23 mouse cellular contexts compared by ENCODE assay signal in the genomic region with DNA sequence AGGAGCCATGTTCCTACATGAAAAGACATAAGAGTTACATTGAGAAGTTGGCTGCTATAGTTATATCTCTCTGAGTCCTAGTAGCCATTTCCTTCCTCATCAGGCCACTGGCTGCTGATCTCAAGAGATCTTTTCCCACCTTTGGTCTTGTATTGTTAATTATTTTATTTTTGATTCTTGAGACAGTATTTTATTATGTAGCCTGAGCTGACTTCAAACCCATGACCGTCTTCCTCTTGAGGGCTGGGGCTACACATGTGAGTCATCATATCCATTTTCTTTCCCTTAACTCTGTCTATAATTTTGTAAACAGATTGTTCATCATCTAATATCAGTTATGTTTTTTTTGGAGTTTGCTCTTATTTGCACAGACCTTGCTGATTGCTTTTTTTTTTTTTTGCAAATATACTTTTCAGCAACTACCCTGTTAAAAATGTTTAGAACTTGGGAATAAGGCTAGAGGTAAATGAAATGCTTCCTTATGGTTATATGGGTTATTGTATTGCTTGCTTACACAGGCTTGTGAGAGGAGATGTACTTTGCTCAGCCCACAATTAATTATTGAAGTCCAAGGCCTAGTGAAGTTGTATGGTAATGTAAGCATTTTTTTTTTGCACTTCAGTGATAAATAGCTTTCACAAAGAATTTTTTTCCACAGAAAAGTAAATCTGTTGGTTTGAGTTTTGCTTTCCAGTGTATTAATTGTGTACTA. TPM values are rescaled to one million over a fixed set of nuclear protein-coding genes. Genes with fewer than 3 reads are reported as not detected.
DNase-seq lines count a peak whose midpoint lies in the region; ATAC-seq and TF ChIP-seq lines count a peak whose summit lies in the region.
"Had no signal": no experiment of that assay in that cellular context is flagged by ENCODE, and none has a peak within 500 bp of the region (broad histone marks: within the 10 kb centered on the region; RNA-seq: fewer than 3 reads in every experiment).

No protein-coding gene starts in this region.

- H3K27me3 ChIP-seq in intestine, embryonic 16.5 days (replicated peaks; ENCODE audit: control insufficient read depth, insufficient read depth, low read length) = no peaks in the 10 kb centered on the region
- H3K27me3 ChIP-seq in small intestine, adult 2 months (ENCODE audit: control insufficient read depth, insufficient read depth, low read length) = no peaks in the 10 kb centered on the region
- H3K27me3 ChIP-seq: embryonic facial prominence, embryonic 12.5 days; forebrain, embryonic 13.5 days; forebrain, embryonic 15.5 days had no signal

- ATAC-seq in intestine, embryonic 16.5 days = peak; percentile 87
- ATAC-seq: forebrain, embryonic 13.5 days; forebrain, embryonic 15.5 days; forebrain, postnatal 0 days had no signal

- H3K4me2 ChIP-seq in intestine, embryonic 16.5 days (ENCODE audit: low read depth, low read length) = no peak overlapping the region
- H3K4me2 ChIP-seq: embryonic facial prominence, embryonic 12.5 days; forebrain, embryonic 13.5 days; forebrain, embryonic 15.5 days had no signal

- no peak overlapping the region for H3K4me3 ChIP-seq in intestine, embryonic 16.5 days (ENCODE audit: low read length)
- no peak overlapping the region for H3K4me3 ChIP-seq in small intestine, adult 2 months (ENCODE audit: low read depth, low read length)
- H3K4me3 ChIP-seq: embryonic facial prominence, embryonic 10.5 days; embryonic facial prominence, embryonic 12.5 days; forebrain, embryonic 13.5 days; forebrain, embryonic 15.5 days had no signal

- no peaks in the 10 kb centered on the region for H3K9me3 ChIP-seq in intestine, embryonic 16.5 days (ENCODE audit: control insufficient read depth, low read length)
- H3K9me3 ChIP-seq: embryonic facial prominence, embryonic 10.5 days; embryonic facial prominence, embryonic 12.5 days; forebrain, embryonic 13.5 days; forebrain, embryonic 15.5 days had no signal

- no peak overlapping the region for H3K9ac ChIP-seq in intestine, embryonic 16.5 days (ENCODE audit: low read depth, low read length)
- H3K9ac ChIP-seq: embryonic facial prominence, embryonic 12.5 days; forebrain, embryonic 13.5 days; forebrain, embryonic 15.5 days; forebrain, postnatal 0 days had no signal

- no peak for TF ChIP-seq CTCF in small intestine, adult 2 months (IDR thresholded peaks at IDR 0.05; ENCODE audit: extremely low read depth, insufficient read length, insufficient replicate concordance, low read depth, low read length)

- H3K36me3 ChIP-seq in intestine, embryonic 16.5 days (ENCODE audit: control insufficient read depth, insufficient read depth, low read length) = no peaks in the 10 kb centered on the region
- H3K36me3 ChIP-seq in small intestine, adult 2 months (ENCODE audit: control insufficient read depth, insufficient read depth, low read length) = no peaks in the 10 kb centered on the region
- H3K36me3 ChIP-seq: embryonic facial prominence, embryonic 10.5 days; embryonic facial prominence, embryonic 12.5 days; forebrain, embryonic 15.5 days had no signal

- no peaks in the 10 kb centered on the region for H3K4me1 ChIP-seq in intestine, embryonic 16.5 days (ENCODE audit: control insufficient read depth, insufficient read depth, low read length)
- H3K4me1 ChIP-seq in small intestine, adult 2 months (ENCODE audit: control insufficient read depth, insufficient read depth, insufficient read length, low read length) = no peaks in the 10 kb centered on the region; the same call in 1 of the 2 replicates
- H3K4me1 ChIP-seq: embryonic facial prominence, embryonic 10.5 days; embryonic facial prominence, embryonic 12.5 days; forebrain, embryonic 13.5 days; forebrain, embryonic 15.5 days had no signal

- peak; percentile 58 for DNase-seq in 416B (ENCODE audit: low read depth)
- DNase-seq in thymus, postnatal 14 days = no peak
- DNase-seq in thymus, adult 18-20 months = no peak
- DNase-seq: adrenal gland, adult 2 months; adrenal gland, postnatal 10 days; adrenal gland, postnatal 25 days; cerebellum, adult 11 months; cerebellum, adult 18-20 months; cerebellum, adult 8-10 months; cerebellum, adult 9-11 months; cerebellum, postnatal 14 days; cerebellum, postnatal 36 days; forebrain, postnatal 0 days had no signal

- WGBS in intestine, embryonic 16.5 days = 55% methylated on average over 1 of the region's 1 CpGs
- 21% methylated on average over 1 of the region's 1 CpGs for WGBS in small intestine, adult 2 months

- no peak for TF ChIP-seq POLR2A in small intestine, adult 2 months (IDR thresholded peaks at IDR 0.05; ENCODE audit: low read depth, low read length)

- H3K27ac ChIP-seq in intestine, embryonic 16.5 days (ENCODE audit: low read length) = peak overlapping the region; percentile 52; the same call in 1 of the 2 replicates
- peak overlapping the region; percentile 55; the same call in 1 of the 2 replicates for H3K27ac ChIP-seq in small intestine, adult 2 months (ENCODE audit: insufficient read depth, low read depth, low read length)
- H3K27ac ChIP-seq: embryonic facial prominence, embryonic 10.5 days; embryonic facial prominence, embryonic 12.5 days; forebrain, embryonic 13.5 days; forebrain, embryonic 15.5 days had no signal

RNA-seq across cellular contexts. Expression of a gene that starts 2.0 kb away (rescaled TPM):
- not detected in 2 replicates for polyA plus RNA-seq in intestine, embryonic 16.5 days (2015; fragmentation: Nextera tagmentation; extraction: Ambion mirVana)
- polyA plus RNA-seq in small intestine, adult 2 months (2012; rRNA removed) = not detected in 2 replicates
- polyA plus RNA-seq: adrenal gland, adult 2 months; brain, embryonic 14.5 days; C2C12; embryonic facial prominence, embryonic 10.5 days; embryonic facial prominence, embryonic 12.5 days; embryonic facial prominence, embryonic 14.5 days; forebrain, embryonic 11.5 days; forebrain, embryonic 13.5 days; forebrain, embryonic 15.5 days; forebrain, postnatal 0 days had no signal

RNA-seq across cellular contexts. Expression of a gene that starts 2.8 kb away (rescaled TPM):
- not detected in 2 replicates for polyA plus RNA-seq in intestine, embryonic 16.5 days (2015; fragmentation: Nextera tagmentation; extraction: Ambion mirVana)
- polyA plus RNA-seq in small intestine, adult 2 months (2012; rRNA removed) = not detected in 2 replicates
- polyA plus RNA-seq: adrenal gland, adult 2 months; brain, embryonic 14.5 days; C2C12; embryonic facial prominence, embryonic 10.5 days; embryonic facial prominence, embryonic 12.5 days; embryonic facial prominence, embryonic 14.5 days; forebrain, embryonic 11.5 days; forebrain, embryonic 13.5 days; forebrain, embryonic 15.5 days; forebrain, postnatal 0 days had no signal
